Mouse (Mus musculus) lung, postnatal 0 days (tissue): ENCODE measurements at regions not wholly inside any gene's neighbourhood (a gene's known extent, or its start where the extent isn't known, plus 50 kb on each side); places are given as distances from the start of the nearest gene placed in this dataset.
A peak's percentile ranks its signal among the peaks of the same experiment; 100 is the strongest.

Source experiments
- ATAC-seq: fragments of 200-750 bp; cut with Nextera tagmentation; 2 replicates; pipeline ENCODE4 v1.8.0; 2017; ENCODE audit warnings: moderate library complexity
- DNase-seq: peaks from one replicate; pipeline ENCODE4 v3.0.0-alpha.2; 2016; ENCODE audit warnings: low spot score
- H3K27ac ChIP-seq: fragments of 300-500 bp; sonication (generic); 2 replicates; pipeline ENCODE4 v1.5.1; 2014; ENCODE audit warnings: antibody characterized with exemption, mild to moderate bottlenecking, low read length, mixed read lengths
- H3K27me3 ChIP-seq: fragments of 300-500 bp; sonication (generic); replicated peaks from 2 replicates; pipeline ENCODE4 v1.6.1; 2014; ENCODE audit warnings: low read length, mixed read lengths; ENCODE audit not compliant: insufficient read depth
- H3K36me3 ChIP-seq: fragments of 300-500 bp; sonication (generic); 2 replicates; pipeline ENCODE4 v1.6.1; 2014; ENCODE audit warnings: low read length, mixed read lengths; ENCODE audit not compliant: insufficient read depth
- H3K4me1 ChIP-seq: fragments of 300-500 bp; sonication (generic); 2 replicates; pipeline ENCODE4 v1.6.1; 2014; ENCODE audit warnings: antibody characterized with exemption, low read depth, low read length, mixed read lengths; ENCODE audit not compliant: insufficient read depth
- H3K4me2 ChIP-seq: fragments of 300-500 bp; sonication (generic); replicated peaks from 2 replicates; pipeline ENCODE4 v1.6.1; 2014; ENCODE audit warnings: low read depth, mild to moderate bottlenecking, low read length, moderate library complexity, mixed read lengths
- H3K4me3 ChIP-seq: fragments of 300-500 bp; sonication (generic); 2 replicates; pipeline ENCODE4 v1.5.1; 2014; ENCODE audit warnings: low read depth, low read length
- H3K9ac ChIP-seq: fragments of 300-500 bp; sonication (generic); replicated peaks from 2 replicates; pipeline ENCODE4 v1.6.1; 2014; ENCODE audit warnings: low read depth, mild to moderate bottlenecking
- H3K9me3 ChIP-seq: fragments of 300-500 bp; sonication (generic); 2 replicates; pipeline ENCODE4 v1.6.1; 2016; ENCODE audit warnings: low read length, mixed read lengths
- CTCF ChIP-seq: IDR thresholded peaks from 2 replicates; pipeline ENCODE4 v1.5.1; 2016; ENCODE audit warnings: antibody characterized with exemption, mild to moderate bottlenecking
- EP300 ChIP-seq: IDR thresholded peaks from 2 replicates; pipeline ENCODE4 v1.6.1; 2016; ENCODE audit warnings: antibody characterized with exemption, mild to moderate bottlenecking, control low read depth
- WGBS: fragments of 180-500 bp; shearing (Covaris S2); extraction: QIAGEN DNeasy Blood & Tissue Kit; methylation state at CpG from one replicate; pipeline ENCODE4 v1.1.7; 2014; 5-methylcytosine and 5-hydroxymethylcytosine counted together

GRCm38 (mm10) chr2:167878255-167878865 lies 53.5 kb upstream of the Ptpn1 start:
- Histone ChIP-seq H3K4me3 (no peak overlapping the region), H3K27me3 (no peaks in the 10 kb centered on the region), H3K9ac (0 out of 2 replicates have a peak overlapping the region, but pooled peaks have one; percentile 5), H3K9me3 (no peaks in the 10 kb centered on the region), H3K4me1 (no peaks in the 10 kb centered on the region; the same call in 1 of the 2 replicates), H3K27ac (peak overlapping the region; percentile 89), H3K36me3 (no peaks in the 10 kb centered on the region), H3K4me2 (peak overlapping the region; percentile 30; the same call in 1 of the 2 replicates)
- WGBS = 20% methylated on average over 11 of the region's 11 CpGs
- peak; percentile 89 for ATAC-seq
- peak; percentile 92 for DNase-seq
- TF ChIP-seq EP300 (peak; percentile 81), CTCF (no peak)

DNA sequence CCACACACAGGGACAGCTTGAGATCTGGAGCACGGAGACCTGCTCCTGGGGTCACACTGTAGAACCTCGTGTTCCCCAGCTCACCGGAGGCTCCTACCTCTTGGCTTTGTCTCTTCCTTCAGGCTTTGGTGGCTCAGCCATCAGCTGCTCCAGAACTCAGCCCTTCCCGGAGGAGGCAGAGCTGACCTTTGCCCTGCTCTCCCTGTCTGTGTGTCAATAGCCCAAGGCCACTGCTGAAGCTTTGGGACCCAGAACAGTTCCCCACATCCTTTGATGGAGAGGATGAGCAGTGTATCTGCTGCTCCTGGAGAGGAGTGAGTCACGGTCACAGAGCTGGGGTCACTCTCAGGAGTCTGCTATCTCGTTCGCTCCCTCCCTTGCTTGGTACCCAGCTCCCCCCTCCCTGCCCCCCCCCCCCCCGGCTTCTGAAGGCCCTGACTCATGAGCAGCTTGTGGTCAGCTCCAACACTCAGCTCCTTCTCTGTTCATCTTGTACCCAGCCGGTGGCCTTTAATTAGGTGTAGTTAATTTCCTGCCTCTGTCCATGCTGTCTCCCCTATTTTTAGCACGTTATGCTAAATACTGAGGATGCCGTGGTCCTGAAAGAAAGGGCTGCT lies 54.5 kb upstream of the Ptpn1 start:
- TF ChIP-seq EP300 = no peak; the same call in 1 of the 2 replicates
- no peak for TF ChIP-seq CTCF
- ATAC-seq (peak; percentile 74), DNase-seq (peak; percentile 93)
- WGBS = 37% methylated on average over 11 of the region's 11 CpGs
- no peak overlapping the region for H3K9ac ChIP-seq
- H3K4me2 ChIP-seq = peak overlapping the region; percentile 30; the same call in 1 of the 2 replicates
- H3K4me1 ChIP-seq = no peaks in the 10 kb centered on the region; the same call in 1 of the 2 replicates
- no peak overlapping the region for H3K4me3 ChIP-seq
- H3K9me3 ChIP-seq = no peaks in the 10 kb centered on the region
- H3K27ac ChIP-seq = peak overlapping the region; percentile 89
- no peaks in the 10 kb centered on the region for H3K27me3 ChIP-seq
- H3K36me3 ChIP-seq = no peaks in the 10 kb centered on the region

DNA sequence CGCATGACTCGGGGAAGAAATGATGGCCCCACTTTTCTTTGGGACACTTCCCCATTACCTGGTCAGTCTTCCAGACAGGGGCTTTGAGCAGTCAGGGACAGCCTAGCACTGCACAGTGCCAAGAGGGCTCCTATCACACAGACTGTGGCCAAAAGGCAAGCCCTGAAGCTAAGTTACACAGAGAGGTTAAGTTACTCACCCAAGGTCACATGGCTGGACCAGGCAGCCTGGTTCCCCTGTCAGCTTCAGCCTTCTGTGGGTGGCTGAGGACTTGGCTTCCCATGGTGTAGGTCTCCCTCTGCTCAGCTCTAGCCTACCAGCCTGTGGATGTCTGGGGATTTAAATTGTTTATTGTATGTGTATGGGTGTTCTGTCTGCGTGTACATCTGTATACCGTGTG lies 59.4 kb upstream of the Ptpn1 start:
- no peaks in the 10 kb centered on the region for H3K9me3 ChIP-seq
- H3K36me3 ChIP-seq = no peaks in the 10 kb centered on the region
- H3K9ac ChIP-seq = no peak overlapping the region
- no peak for DNase-seq
- no peak overlapping the region for H3K27ac ChIP-seq
- peaks cover under 1% of the 10 kb centered on the region; the same call in 1 of the 2 replicates for H3K4me1 ChIP-seq
- TF ChIP-seq CTCF (no peak), EP300 (no peak)
- no peaks in the 10 kb centered on the region for H3K27me3 ChIP-seq
- ATAC-seq = no peak
- H3K4me2 ChIP-seq = no peak overlapping the region
- no peak overlapping the region for H3K4me3 ChIP-seq
- WGBS = 84% methylated on average over 4 of the region's 4 CpGs

GRCm38 (mm10) chr2:167870153-167870552 lies 61.7 kb upstream of the Ptpn1 start:
- ATAC-seq (no peak), DNase-seq (no peak)
- H3K27me3 ChIP-seq = no peaks in the 10 kb centered on the region
- H3K4me1 ChIP-seq = peaks cover 11% of the 10 kb centered on the region; the same call in 1 of the 2 replicates
- H3K4me2 ChIP-seq = no peak overlapping the region
- TF ChIP-seq EP300 (no peak), CTCF (no peak)
- H3K4me3 ChIP-seq = no peak overlapping the region
- no peak overlapping the region for H3K9ac ChIP-seq
- H3K27ac ChIP-seq = no peak overlapping the region
- H3K36me3 ChIP-seq = no peaks in the 10 kb centered on the region
- WGBS = 73% methylated on average over 6 of the region's 6 CpGs
- H3K9me3 ChIP-seq = no peaks in the 10 kb centered on the region

- 13% methylated on average over 10 of the region's 10 CpGs for WGBS
- TF ChIP-seq CTCF (peak; percentile 86), EP300 (peak; percentile 96)
- H3K27ac ChIP-seq = peak overlapping the region; percentile 85
- no peaks in the 10 kb centered on the region for H3K36me3 ChIP-seq
- no peak overlapping the region for H3K4me2 ChIP-seq
- DNase-seq (peak; percentile 95), ATAC-seq (peak; percentile 89)
- H3K4me3 ChIP-seq = no peak overlapping the region
- no peaks in the 10 kb centered on the region for H3K9me3 ChIP-seq
- H3K9ac ChIP-seq = no peak overlapping the region
- no peaks in the 10 kb centered on the region for H3K27me3 ChIP-seq
- H3K4me1 ChIP-seq = peaks cover 23% of the 10 kb centered on the region
These were observed 65.1 kb upstream of the Ptpn1 start for GRCm38 (mm10) chr2:167866751-167867150.

DNA sequence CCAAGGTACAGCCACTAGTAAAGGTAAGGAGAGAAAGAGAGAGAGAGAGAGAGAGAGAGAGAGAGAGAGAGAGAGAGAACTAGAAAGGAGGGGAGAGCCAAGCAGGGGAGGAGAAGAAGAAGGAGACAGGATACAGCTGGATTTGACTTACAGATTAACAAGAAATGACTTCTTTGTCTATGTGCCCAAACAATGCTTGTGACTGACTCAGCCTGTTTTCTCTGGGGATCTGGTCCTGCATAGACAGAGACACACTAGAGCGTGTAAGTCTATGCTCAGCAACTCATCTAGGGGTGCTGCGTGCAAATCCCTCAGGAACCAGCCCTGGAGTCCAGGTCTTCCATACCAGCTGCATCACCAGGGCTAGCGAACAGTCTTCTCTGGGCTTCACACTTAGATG lies 66.3 kb upstream of the Ptpn1 start:
- ATAC-seq = no peak
- TF ChIP-seq EP300 (0 out of 2 replicates have a peak, but pooled peaks have one; percentile 29), CTCF (no peak)

More for the DNA sequence above, 66.3 kb upstream of the Ptpn1 start:
- WGBS = 70% methylated on average over 3 of the region's 3 CpGs
- H3K9me3 ChIP-seq = no peaks in the 10 kb centered on the region
- H3K9ac ChIP-seq = no peak overlapping the region
- no peaks in the 10 kb centered on the region for H3K27me3 ChIP-seq
- no peak overlapping the region for H3K4me2 ChIP-seq
- no peak overlapping the region for H3K4me3 ChIP-seq
- peak overlapping the region; percentile 85 for H3K27ac ChIP-seq
- peak; percentile 72 for DNase-seq
- H3K36me3 ChIP-seq = no peaks in the 10 kb centered on the region
- H3K4me1 ChIP-seq = peaks cover 30% of the 10 kb centered on the region
